Mouse (Mus musculus) retina, postnatal 1 day (tissue): ENCODE data around the gene Slc25a38.
"Not testable (repeated sequence)": the region's sequence is repeated elsewhere in the genome, so short reads cannot be mapped to it uniquely, and the experiment has no call there.

ENCODE experiments used
- DNase-seq: peaks from one replicate; pipeline ENCODE4 v3.0.0-alpha.2; 2012

Gene Slc25a38

DNA sequence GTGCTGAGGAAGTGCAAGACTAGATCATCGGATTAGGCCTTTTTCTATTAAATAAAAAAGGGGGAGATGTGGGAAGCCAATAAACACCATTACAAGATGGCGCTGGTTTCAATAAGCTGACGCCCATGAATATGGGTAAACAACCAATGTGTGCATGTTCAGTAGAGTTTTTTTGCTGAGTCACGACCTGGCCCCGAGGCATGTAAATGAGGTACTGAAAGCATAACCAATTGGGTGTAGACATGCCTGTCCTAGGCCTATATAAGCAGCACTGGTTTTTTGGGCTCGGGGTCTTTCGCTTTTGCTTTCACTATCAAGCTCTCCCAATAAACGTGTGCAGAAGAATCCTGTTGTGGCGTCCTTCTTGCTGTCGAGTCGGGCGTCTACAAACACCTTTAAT is 1.2 kb upstream of the Slc25a38 start:
- DNase-seq, result not testable (repeated sequence)

- DNase-seq, result no peak
These were observed 1.2 kb downstream of the Slc25a38 start for GRCm38 (mm10) chr9:120111156-120111945.

DNA sequence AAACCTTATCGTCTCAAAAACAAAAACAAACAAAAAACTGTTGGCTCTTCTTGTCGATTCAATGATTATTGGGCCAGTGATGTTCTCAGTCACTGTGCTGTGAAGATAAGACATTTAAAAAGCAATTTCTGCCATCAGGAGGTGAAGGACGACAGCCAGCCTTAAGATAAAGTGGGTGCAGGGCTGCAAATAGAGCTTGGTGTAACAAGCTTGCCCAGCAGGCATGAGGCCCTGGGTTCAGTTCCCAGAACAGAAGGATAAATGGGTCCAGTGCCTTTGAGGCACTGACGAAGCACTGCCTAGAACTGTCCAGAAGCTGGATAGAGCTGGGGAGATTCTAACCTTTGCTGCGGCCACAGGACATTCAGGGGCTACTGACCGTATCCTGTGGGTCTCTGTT is 2.3 kb downstream of the Slc25a38 start:
- no peak for DNase-seq

GRCm38 (mm10) chr9:120113456-120113855 is 3.3 kb downstream of the Slc25a38 start:
- DNase-seq, result no peak

DNA sequence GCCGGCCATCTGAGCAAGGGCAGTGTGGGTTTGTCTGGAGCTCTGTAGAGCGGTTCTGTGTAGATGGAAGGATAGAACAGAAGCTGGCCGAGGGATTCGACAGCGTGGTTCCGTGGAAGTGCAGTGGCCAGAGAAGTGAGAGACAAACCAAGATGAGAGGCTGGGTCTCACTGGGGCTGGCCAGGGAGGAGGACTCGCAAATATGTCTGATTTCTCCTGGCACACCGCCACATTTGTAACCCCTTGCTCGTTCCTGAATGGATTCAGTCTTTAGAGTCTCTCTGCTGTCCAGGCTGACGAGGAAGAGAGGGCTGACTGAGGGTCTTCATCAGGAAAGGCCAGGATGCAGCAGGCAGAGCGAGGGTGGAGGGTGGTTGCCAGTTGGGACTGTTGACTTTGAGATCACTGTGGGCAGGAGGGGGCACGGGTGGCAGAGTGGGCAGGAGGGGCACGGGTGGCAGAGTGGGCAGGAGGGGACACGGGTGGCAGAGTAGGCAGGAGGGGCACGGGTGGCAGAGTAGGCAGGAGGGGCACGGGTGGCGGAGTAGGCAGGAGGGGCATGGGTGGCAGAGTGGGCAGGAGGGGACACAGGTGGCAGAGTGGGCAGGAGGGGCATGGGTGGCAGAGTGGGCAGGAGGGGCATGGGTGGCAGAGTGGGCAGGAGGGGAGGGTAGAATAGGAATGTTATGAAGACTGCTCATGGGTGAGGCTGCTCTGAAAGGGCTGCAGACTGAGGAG is 4.0 kb downstream of the Slc25a38 start:
- no peak for DNase-seq

DNA sequence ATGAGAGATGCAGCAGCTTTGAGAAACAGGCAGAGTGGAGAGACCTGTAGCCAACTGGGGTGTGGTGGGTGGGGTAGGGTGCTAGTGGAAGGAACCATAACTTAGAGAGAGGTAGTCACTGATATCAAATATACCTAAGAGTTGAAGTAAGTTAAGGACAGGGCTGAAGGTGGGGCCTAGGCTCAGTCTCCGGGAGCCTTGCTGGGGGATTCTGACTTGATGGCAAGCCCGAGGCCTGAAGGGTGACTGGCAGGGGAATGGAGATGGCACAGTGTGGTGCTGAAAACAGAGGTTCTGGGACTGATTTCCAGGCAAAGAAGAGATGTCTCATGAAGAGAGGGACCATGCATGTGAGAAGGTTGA is 4.6 kb downstream of the Slc25a38 start:
- no peak for DNase-seq

DNA sequence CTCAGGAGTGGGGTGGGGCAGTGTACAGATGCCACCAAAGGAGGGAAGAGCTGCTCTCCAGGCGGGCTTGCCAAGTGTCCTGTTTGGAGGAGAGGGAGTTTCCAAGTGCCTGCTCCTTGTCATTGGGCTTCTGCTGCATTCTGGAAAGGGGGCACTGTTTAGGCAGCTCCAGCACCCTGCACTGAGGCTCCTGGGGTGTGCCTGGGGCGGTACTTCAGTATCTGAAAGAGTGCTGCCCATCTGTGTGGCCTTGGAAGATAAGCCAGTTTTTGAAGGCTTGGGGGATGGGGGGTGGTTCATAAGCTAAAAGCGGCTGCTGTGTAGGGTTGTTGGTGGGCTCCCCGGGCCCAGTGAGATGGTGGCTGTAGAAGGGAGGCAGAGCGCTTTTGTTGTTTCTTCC is 5.4 kb downstream of the Slc25a38 start:
- DNase-seq, result no peak

DNA sequence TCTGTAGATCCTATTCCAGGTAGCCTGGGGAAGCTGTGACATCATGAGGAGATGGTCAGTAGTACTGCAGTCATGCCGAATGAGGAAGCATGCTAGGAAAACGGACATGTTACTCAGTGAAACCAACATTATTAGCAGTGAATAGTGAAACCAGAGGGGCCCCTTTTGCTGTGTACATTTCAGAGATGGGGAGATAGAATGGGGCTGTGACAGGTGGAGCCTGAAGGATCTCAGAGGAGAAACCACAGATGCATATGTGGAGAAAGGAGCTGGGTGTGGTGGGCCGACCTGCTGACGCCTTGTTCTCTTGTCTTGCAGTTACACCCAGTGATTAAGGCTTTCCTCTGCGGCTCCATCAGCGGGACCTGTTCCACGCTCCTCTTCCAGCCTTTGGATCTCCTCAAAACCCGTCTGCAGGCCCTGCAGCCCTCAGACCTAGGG is 6.0 kb downstream of the Slc25a38 start:
- no peak for DNase-seq

GRCm38 (mm10) chr9:120118212-120118611 is 8.0 kb downstream of the Slc25a38 start:
- DNase-seq, result no peak

- DNase-seq, result no peak
These were observed 10.3 kb downstream of the Slc25a38 start for GRCm38 (mm10) chr9:120120503-120120902.

GRCm38 (mm10) chr9:120126868-120127267 is 16.7 kb downstream of the Slc25a38 start:
- no peak for DNase-seq

DNA sequence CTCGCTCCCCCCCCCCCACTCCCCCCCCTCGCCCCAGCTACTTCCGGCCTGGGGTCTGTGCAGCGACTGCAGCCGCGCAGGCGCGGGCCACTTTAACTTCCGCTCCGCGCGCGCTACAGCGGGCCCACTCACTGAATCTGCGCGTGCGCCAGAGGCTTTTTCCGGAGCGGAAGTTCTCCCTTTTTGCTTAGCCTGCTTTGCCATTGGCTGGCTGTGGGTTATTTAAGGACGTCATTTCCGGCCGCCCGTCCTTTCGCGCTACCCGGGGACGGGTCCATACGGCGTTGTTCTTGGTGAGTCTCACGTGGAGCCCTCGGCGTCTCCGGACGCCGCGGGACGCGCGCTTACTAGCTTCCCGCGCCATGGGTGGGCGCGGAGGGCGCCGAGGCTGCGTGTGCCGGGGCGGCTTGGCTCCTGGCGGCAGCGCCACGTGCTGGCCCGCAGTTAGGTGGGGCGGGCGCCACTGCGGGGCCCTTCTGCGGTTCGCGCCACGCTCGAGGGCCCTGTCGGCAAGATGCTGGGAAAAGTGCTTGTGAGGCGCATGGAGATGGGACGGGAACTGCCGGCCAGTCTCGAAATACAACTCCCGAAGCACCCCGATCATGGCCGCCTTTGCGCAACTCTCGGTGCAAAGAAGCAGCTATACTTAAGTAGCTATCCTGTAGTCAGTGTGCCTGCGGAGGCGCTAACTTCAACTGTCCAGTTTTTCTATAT is 17.5 kb downstream of the Slc25a38 start, which contains the start of gene Rpsa:
Gene Rpsa (plus strand): TSS at position 152 of the 714 bp plus-strand sequence.
- peak; percentile 99 for DNase-seq

GRCm38 (mm10) chr9:120129276-120129675 is 19.1 kb downstream of the Slc25a38 start:
- no peak for DNase-seq

GRCm38 (mm10) chr9:120131784-120132288 is 21.7 kb downstream of the Slc25a38 start:
- no peak for DNase-seq

DNA sequence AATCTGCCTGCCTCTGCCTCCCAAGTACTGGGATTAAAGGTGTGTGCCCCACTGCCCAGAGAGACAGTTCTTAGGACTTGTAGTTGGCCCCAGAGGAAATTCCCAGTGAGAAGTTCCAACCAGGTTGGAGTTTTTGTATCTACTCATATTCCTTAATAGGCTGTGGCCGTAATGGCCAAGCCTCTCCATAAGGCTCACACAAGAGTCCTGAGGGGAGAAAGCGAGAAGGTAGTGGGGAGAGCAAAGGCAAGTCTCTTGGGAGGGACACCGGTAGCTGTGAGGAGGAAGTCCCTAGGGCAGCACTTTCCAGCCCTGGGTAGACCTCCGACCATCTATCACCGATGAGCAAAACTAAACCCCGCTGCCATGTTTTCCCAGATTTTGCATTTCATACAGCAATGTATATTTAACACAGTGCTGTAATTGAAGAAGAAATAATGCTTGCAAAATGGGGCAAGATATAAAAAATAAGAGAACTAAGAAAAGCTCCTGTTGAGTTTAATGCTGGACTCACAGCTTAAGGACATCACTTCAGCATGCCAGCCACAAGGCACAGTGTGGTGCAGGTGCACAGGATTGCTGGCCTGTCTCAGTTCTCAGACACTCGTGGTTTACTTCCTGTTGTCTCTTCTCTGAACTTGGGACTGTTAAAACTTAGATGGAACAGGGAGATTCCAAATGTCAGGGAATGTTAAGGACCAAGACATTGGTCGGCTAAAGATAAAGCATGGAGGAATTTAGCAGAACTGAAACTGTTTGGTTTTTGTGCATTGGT is 23.0 kb downstream of the Slc25a38 start:
- DNase-seq, result no peak

- no peak for DNase-seq
These were observed 23.7 kb downstream of the Slc25a38 start for GRCm38 (mm10) chr9:120133755-120134475.

DNA sequence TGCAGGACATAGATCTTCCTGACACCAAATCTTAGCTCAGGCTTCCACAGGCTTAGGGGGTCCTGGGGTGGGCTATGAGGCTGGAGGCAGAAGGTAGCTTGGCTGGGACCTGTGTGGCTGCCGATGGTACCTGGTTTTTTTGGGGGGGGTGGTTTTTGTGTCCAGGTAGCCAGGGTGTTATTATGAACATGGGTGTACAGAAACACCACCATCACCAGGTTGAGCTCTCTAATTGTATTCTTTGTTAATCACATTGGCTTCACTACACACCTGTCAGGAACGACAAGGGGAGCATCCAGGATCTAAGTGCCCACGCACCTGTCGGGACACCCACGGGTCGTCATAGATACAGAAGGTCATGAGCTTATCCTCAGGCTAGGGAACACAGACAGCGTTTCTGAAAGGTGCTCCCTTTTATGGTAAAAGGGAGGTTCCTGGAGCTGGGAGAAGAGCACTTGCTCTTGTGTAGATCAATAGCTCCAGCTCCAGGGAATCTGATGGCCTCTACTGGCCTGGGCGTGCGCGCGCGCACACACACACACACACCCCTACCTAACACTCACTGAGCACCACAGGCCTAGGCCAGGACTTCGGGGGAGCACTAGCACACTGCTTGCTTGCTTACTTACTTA is 24.5 kb downstream of the Slc25a38 start:
- no peak for DNase-seq

DNA sequence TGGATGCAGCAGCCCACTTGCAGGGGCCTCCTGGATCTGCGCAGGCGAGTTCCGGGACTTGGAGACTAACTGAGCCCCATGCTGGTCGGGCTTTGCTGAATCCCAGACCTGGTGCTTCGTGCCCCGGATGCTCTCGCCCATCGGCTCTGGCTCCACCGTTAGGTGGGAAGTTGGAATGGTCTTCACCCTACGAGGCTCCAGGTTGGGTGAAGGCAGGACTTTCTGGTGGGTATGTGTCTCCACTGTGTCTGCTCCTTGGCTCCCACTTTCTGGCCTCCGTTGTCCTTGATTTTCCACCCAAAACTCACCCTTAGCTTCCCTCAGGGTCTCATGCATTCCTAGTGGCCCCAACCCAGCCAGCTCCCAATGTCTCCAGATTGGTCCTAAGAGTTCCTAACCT is 25.3 kb downstream of the Slc25a38 start:
- no peak for DNase-seq

- peak; percentile 85 for DNase-seq
These were observed 30.5 kb downstream of the Slc25a38 start for GRCm38 (mm10) chr9:120140652-120141051.

GRCm38 (mm10) chr9:120144474-120144873 is 34.3 kb downstream of the Slc25a38 start:
- DNase-seq, result no peak

DNA sequence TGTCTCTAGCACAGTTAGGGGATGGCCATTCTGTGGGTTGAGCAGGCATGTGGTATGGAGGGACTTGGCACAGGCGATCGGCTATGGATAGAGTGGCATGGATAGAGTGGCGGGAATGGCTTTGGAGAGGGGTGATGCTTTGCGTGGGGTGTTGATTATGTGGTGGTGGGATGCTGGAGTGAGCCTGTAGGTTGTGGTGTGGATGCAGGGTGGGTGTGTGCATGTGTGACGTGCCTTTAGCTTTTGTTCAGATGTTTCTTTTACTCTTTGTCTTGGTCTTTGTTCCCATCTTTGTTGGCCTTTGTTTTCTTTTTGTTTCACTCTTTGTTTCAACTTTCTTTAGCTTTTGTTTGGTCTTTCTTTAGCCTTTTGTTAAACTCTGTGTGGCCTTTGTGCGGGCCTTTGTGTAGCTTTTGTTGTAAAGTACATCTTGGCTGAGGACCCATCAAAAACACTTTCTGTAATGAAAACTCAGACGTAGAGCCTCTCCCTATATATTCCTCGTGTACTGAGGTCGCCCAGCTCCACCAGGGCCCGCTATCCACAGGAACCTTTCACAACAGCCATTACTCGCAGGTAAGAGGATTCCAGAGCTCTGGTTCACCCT is 39.2 kb downstream of the Slc25a38 start, which contains the start of gene Mobp:
Gene Mobp (plus strand): TSS at position 486 of the 607 bp plus-strand sequence.
- DNase-seq, result peak; percentile 31
